Mouse (Mus musculus): ENCODE measurements around the gene Rora. TPM values are rescaled to one million over a fixed set of nuclear protein-coding genes. Genes with fewer than 3 reads are reported as not detected.
A peak's percentile ranks its signal among the peaks of the same experiment; 100 is the strongest.

The Rora gene
- polyA plus RNA-seq, 1 experiment from 2014 or later, result 12.3 TPM

- WGBS, result 85% methylated on average over 5 of the region's 5 CpGs
- Histone ChIP-seq H3K36me3 (ENCODE audit: control insufficient read depth, insufficient read depth, low read length) (no peaks in the 10 kb centered on the region), H3K27ac (replicated peaks; ENCODE audit: low read depth, low read length) (no peak overlapping the region), H3K9ac (ENCODE audit: low read depth, low read length) (no peak overlapping the region), H3K4me1 (ENCODE audit: control insufficient read depth, insufficient read depth, low read length) (peaks cover 6% of the 10 kb centered on the region; the same call in 1 of the 2 replicates), H3K9me3 (ENCODE audit: control insufficient read depth, low read length) (no peaks in the 10 kb centered on the region), H3K4me2 (ENCODE audit: low read depth, low read length) (no peak overlapping the region), H3K27me3 (replicated peaks; ENCODE audit: control insufficient read depth, insufficient read depth, low read length) (no peaks in the 10 kb centered on the region), H3K4me3 (ENCODE audit: low read depth, low read length) (no peak overlapping the region)
- DNase-seq (ENCODE audit: low spot score) (no peak), ATAC-seq (ENCODE audit: low read depth) (no peak)
Measured at GRCm38 (mm10) chr9:68823292-68823691, 169.7 kb downstream of the Rora start.

DNA sequence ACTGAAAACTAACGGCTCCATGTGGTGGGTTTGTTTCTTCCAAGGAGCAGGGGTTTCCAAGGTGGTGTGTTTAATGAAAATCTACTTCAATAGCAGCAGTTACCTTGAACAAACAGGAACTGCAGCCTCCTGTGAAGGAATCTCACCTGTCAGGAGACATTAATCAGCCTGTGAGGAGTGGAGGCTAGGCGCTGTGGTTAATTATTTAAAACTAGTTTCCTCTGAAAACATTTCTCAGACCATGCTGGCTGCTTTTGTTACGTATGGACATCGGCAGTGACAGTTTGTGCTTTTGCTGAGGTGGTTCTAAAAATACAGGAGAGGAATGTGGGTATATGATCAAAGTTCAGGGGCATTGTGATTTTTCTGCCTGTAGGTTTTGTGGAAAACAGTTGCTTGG lies 171.5 kb downstream of the Rora start:
- WGBS, result 45% methylated on average over 4 of the region's 4 CpGs
- H3K27ac ChIP-seq (replicated peaks; ENCODE audit: low read depth, low read length), result no peak overlapping the region
- no peak overlapping the region for H3K4me2 ChIP-seq (ENCODE audit: low read depth, low read length)

DNA sequence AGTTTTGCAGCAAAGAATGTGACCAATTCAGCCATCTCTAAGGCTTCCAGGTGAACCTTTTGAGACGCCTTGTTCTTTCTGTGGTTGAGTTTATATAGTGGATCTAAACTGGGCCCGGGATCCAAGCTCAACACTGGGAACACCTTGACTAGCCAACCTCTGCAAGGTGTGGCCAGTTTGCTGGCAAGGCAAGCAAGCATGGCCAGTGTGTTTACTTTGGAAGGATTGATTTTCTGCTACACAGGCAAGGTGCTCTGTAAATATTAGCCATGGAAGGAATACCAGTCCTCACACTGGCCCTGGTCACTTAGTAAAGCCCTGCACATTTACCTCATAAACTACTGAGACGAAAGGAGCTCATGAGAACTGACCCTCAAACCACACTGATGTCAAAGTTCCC lies 172.3 kb downstream of the Rora start:
- no peak for ATAC-seq (ENCODE audit: low read depth)

More for the DNA sequence above, 171.5 kb downstream of the Rora start:
- H3K4me1 ChIP-seq (ENCODE audit: control insufficient read depth, insufficient read depth, low read length), result peaks cover 6% of the 10 kb centered on the region; the same call in 1 of the 2 replicates
- no peaks in the 10 kb centered on the region for H3K9me3 ChIP-seq (ENCODE audit: control insufficient read depth, low read length)
- no peak for DNase-seq (ENCODE audit: low spot score)
- no peaks in the 10 kb centered on the region for H3K36me3 ChIP-seq (ENCODE audit: control insufficient read depth, insufficient read depth, low read length)
- no peak for ATAC-seq (ENCODE audit: low read depth)
- no peak overlapping the region for H3K4me3 ChIP-seq (ENCODE audit: low read depth, low read length)
- no peak overlapping the region for H3K9ac ChIP-seq (ENCODE audit: low read depth, low read length)
- no peaks in the 10 kb centered on the region for H3K27me3 ChIP-seq (replicated peaks; ENCODE audit: control insufficient read depth, insufficient read depth, low read length)

GRCm38 (mm10) chr9:68827441-68827840 lies 173.9 kb downstream of the Rora start:
- no peaks in the 10 kb centered on the region for H3K9me3 ChIP-seq (ENCODE audit: control insufficient read depth, low read length)
- peak; percentile 77 for DNase-seq (ENCODE audit: low spot score)
- 0 out of 2 replicates have a peak, but pooled peaks have one; percentile 15 for ATAC-seq (ENCODE audit: low read depth)

More for the DNA sequence above, 172.3 kb downstream of the Rora start:
- Histone ChIP-seq H3K9me3 (ENCODE audit: control insufficient read depth, low read length) (no peaks in the 10 kb centered on the region), H3K36me3 (ENCODE audit: control insufficient read depth, insufficient read depth, low read length) (no peaks in the 10 kb centered on the region), H3K27me3 (replicated peaks; ENCODE audit: control insufficient read depth, insufficient read depth, low read length) (no peaks in the 10 kb centered on the region), H3K4me3 (ENCODE audit: low read depth, low read length) (no peak overlapping the region), H3K4me2 (ENCODE audit: low read depth, low read length) (no peak overlapping the region), H3K27ac (replicated peaks; ENCODE audit: low read depth, low read length) (no peak overlapping the region), H3K9ac (ENCODE audit: low read depth, low read length) (no peak overlapping the region), H3K4me1 (ENCODE audit: control insufficient read depth, insufficient read depth, low read length) (peaks cover 6% of the 10 kb centered on the region; the same call in 1 of the 2 replicates)
- WGBS, result 77% methylated on average over 3 of the region's 3 CpGs
- no peak for DNase-seq (ENCODE audit: low spot score)

DNA sequence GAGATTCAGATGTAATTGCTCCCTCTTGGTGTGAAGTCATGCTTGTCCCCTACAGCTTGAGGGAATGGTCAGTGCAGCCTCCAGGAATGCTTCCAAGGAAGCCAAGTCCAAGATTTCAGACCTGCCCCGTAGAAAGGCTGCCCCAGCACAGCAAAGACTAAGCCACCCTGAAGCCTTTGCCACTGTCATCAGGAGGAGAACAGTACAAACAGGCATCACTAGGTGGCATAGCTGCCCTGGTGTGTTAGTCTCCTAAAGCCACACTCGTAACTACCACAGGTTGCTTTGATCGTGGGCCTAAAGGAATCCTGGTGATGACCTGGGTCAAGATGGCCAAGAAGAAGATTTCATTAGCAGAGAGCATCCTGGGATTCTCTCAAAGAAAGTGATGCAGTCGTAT lies 176.3 kb downstream of the Rora start:
- WGBS, result 80% methylated on average over 4 of the region's 4 CpGs

More at GRCm38 (mm10) chr9:68827441-68827840, 173.9 kb downstream of the Rora start:
- H3K27ac ChIP-seq (replicated peaks; ENCODE audit: low read depth, low read length), result 0 out of 2 replicates have a peak overlapping the region, but pooled peaks have one; percentile 15
- H3K27me3 ChIP-seq (replicated peaks; ENCODE audit: control insufficient read depth, insufficient read depth, low read length), result no peaks in the 10 kb centered on the region
- H3K9ac ChIP-seq (ENCODE audit: low read depth, low read length), result no peak overlapping the region
- no peak overlapping the region for H3K4me2 ChIP-seq (ENCODE audit: low read depth, low read length)
- peaks cover 6% of the 10 kb centered on the region; the same call in 1 of the 2 replicates for H3K4me1 ChIP-seq (ENCODE audit: control insufficient read depth, insufficient read depth, low read length)
- no peaks in the 10 kb centered on the region for H3K36me3 ChIP-seq (ENCODE audit: control insufficient read depth, insufficient read depth, low read length)
- WGBS, result 41% methylated on average over 3 of the region's 3 CpGs
- no peak overlapping the region for H3K4me3 ChIP-seq (ENCODE audit: low read depth, low read length)

DNA sequence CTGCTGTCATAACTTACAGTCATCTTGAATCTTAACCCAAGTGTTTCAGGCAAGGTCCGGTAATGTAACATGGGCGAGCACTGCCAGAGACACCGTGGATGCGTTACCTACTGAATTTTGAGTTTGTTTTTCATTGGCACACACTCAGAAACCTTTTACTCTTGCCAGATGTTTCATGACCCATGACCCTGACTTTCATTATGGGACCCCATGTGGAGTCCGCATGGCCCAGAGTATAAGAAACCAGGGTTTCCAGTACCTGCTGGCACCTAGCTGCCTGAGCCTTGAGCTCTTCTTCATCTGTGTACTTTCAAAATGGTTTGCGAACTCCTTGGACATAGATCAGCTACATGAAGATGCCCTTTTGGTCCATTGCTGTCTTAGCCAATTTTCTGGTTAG lies 179.7 kb downstream of the Rora start:
- peaks cover 16% of the 10 kb centered on the region for H3K4me1 ChIP-seq (ENCODE audit: control insufficient read depth, insufficient read depth, low read length)
- ATAC-seq (ENCODE audit: low read depth) (no peak), DNase-seq (ENCODE audit: low spot score) (no peak)
- no peaks in the 10 kb centered on the region for H3K9me3 ChIP-seq (ENCODE audit: control insufficient read depth, low read length)
- no peak overlapping the region for H3K4me3 ChIP-seq (ENCODE audit: low read depth, low read length)
- no peaks in the 10 kb centered on the region for H3K36me3 ChIP-seq (ENCODE audit: control insufficient read depth, insufficient read depth, low read length)
- no peak overlapping the region for H3K9ac ChIP-seq (ENCODE audit: low read depth, low read length)
- H3K27me3 ChIP-seq (replicated peaks; ENCODE audit: control insufficient read depth, insufficient read depth, low read length), result no peaks in the 10 kb centered on the region
- WGBS, result 58% methylated on average over 6 of the region's 6 CpGs
- no peak overlapping the region for H3K27ac ChIP-seq (replicated peaks; ENCODE audit: low read depth, low read length)
- H3K4me2 ChIP-seq (ENCODE audit: low read depth, low read length), result no peak overlapping the region

More for the DNA sequence above, 176.3 kb downstream of the Rora start:
- Histone ChIP-seq H3K4me2 (ENCODE audit: low read depth, low read length) (no peak overlapping the region), H3K9ac (ENCODE audit: low read depth, low read length) (no peak overlapping the region), H3K4me1 (ENCODE audit: control insufficient read depth, insufficient read depth, low read length) (peaks cover 17% of the 10 kb centered on the region), H3K4me3 (ENCODE audit: low read depth, low read length) (no peak overlapping the region), H3K27me3 (replicated peaks; ENCODE audit: control insufficient read depth, insufficient read depth, low read length) (no peaks in the 10 kb centered on the region), H3K27ac (replicated peaks; ENCODE audit: low read depth, low read length) (no peak overlapping the region), H3K36me3 (ENCODE audit: control insufficient read depth, insufficient read depth, low read length) (no peaks in the 10 kb centered on the region), H3K9me3 (ENCODE audit: control insufficient read depth, low read length) (no peaks in the 10 kb centered on the region)
- no peak for ATAC-seq (ENCODE audit: low read depth)
- DNase-seq (ENCODE audit: low spot score), result no peak

DNA sequence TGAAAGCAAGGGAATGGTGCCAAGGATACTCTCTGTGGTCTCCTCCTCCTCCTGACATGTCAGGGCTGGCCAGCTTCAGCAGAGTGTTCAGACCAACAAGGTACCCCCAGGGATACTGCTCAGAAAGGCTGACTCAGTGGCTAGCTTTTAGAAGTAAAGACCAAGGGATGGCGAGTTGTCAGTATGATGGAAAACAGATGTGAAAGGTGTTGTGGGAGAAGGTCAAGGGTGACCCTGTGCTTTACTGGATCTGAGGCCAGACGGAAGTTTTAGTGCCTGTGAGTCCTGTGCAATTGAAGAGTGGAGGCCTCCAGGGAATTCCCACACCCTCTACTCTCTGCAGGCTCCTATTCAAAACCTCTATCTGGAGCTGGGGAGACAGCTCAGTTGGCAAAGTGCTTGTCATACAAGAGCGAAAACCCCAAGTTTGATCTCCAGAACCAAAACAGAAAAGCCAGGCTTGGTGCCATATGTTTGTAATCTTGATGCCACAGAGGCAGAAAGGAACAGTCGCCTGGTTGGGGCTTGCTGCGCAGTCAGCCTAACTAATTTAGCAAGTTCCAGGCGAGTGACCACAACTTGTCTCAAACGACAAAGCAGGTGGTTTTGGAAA lies 181.6 kb downstream of the Rora start:
- 40% methylated on average over 7 of the region's 7 CpGs for WGBS
- H3K4me3 ChIP-seq (ENCODE audit: low read depth, low read length), result no peak overlapping the region
- peaks cover 16% of the 10 kb centered on the region for H3K4me1 ChIP-seq (ENCODE audit: control insufficient read depth, insufficient read depth, low read length)
- ATAC-seq (ENCODE audit: low read depth), result no peak
- no peak for DNase-seq (ENCODE audit: low spot score)
- H3K36me3 ChIP-seq (ENCODE audit: control insufficient read depth, insufficient read depth, low read length), result no peaks in the 10 kb centered on the region
- H3K27me3 ChIP-seq (replicated peaks; ENCODE audit: control insufficient read depth, insufficient read depth, low read length), result no peaks in the 10 kb centered on the region
- no peaks in the 10 kb centered on the region for H3K9me3 ChIP-seq (ENCODE audit: control insufficient read depth, low read length)
- no peak overlapping the region for H3K27ac ChIP-seq (replicated peaks; ENCODE audit: low read depth, low read length)
- no peak overlapping the region for H3K9ac ChIP-seq (ENCODE audit: low read depth, low read length)
- H3K4me2 ChIP-seq (ENCODE audit: low read depth, low read length), result no peak overlapping the region

DNA sequence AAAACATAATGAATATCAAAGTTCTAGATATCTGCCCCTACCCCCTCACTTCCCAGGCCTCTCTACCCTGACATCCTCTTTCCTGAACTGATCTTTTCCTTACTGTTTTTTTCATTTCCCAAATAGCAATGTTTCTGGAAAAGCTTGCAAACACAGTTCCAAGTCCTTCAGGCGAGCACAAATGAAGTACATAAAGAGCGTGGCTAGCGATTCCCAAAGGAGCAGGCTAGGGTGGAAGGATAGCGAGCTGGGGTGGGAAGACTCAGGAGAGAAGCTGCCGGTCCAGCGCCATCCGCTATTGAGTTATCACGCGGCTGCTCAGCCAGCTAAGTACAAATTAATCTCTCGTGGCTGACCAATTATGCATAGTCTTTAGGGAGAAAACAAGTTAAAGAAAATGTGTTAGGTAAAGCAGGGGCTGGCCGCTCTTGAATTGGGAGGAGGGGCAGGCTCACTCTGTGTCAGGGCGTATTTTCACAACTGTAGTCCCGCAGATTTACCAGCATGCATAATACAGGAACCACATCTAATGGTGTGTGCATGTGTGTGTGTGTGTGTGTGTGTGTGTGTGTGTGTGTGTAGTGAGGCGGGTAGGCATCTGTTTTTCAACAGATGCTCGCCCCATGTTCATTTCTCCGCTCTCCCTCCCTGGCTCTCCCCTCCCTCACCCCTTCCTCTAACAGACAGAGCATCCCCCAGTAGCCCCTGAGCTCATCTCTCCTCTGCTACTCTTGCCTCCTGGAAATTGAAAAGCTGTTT lies 188.7 kb downstream of the Rora start:
- peak; percentile 65 for DNase-seq (ENCODE audit: low spot score)
- ATAC-seq (ENCODE audit: low read depth), result 0 out of 2 replicates have a peak, but pooled peaks have one; percentile 30
- no peak overlapping the region for H3K27ac ChIP-seq (replicated peaks; ENCODE audit: low read depth, low read length)
- H3K36me3 ChIP-seq (ENCODE audit: control insufficient read depth, insufficient read depth, low read length), result no peaks in the 10 kb centered on the region
- no peak overlapping the region for H3K9ac ChIP-seq (ENCODE audit: low read depth, low read length)
- no peaks in the 10 kb centered on the region for H3K4me1 ChIP-seq (ENCODE audit: control insufficient read depth, insufficient read depth, low read length)
- no peaks in the 10 kb centered on the region for H3K9me3 ChIP-seq (ENCODE audit: control insufficient read depth, low read length)
- H3K4me2 ChIP-seq (ENCODE audit: low read depth, low read length), result no peak overlapping the region
- 64% methylated on average over 16 of the region's 16 CpGs for WGBS
- no peaks in the 10 kb centered on the region for H3K27me3 ChIP-seq (replicated peaks; ENCODE audit: control insufficient read depth, insufficient read depth, low read length)
- no peak overlapping the region for H3K4me3 ChIP-seq (ENCODE audit: low read depth, low read length)
